Mouse (Mus musculus): ENCODE measurements around the gene Ednrb.
"Not testable (repeated sequence)": the region's sequence is repeated elsewhere in the genome, so short reads cannot be mapped to it uniquely, and the experiment has no call there.

Gene Ednrb

GRCm38 (mm10) chr14:103825934-103826333 is 18.3 kb downstream of the Ednrb start:
- intact Hi-C loops (cut with DNase I): no loop called here

- intact Hi-C loops (cut with DNase I): no loop called here
Observed at GRCm38 (mm10) chr14:103823501-103823900, 20.7 kb downstream of the Ednrb start.

- intact Hi-C loops (cut with DNase I): no loop called here
Observed at GRCm38 (mm10) chr14:103822590-103822989, 21.6 kb downstream of the Ednrb start.

- intact Hi-C loops (cut with DNase I): no loop called here
Observed at GRCm38 (mm10) chr14:103816637-103817308, 27.4 kb downstream of the Ednrb start.

GRCm38 (mm10) chr14:103815542-103815941 is 28.7 kb downstream of the Ednrb start:
- intact Hi-C loops (cut with DNase I): no loop called here

GRCm38 (mm10) chr14:103814015-103814691 is 30.0 kb downstream of the Ednrb start:
- intact Hi-C loops (cut with DNase I): no loop called here

- intact Hi-C loops (cut with DNase I): no loop called here
Observed at GRCm38 (mm10) chr14:103813246-103813645, 31.0 kb downstream of the Ednrb start.

- intact Hi-C loops (cut with DNase I): no loop called here
Observed at GRCm38 (mm10) chr14:103811291-103811690, 32.9 kb downstream of the Ednrb start.

GRCm38 (mm10) chr14:103803907-103804659 is 40.1 kb downstream of the Ednrb start:
- intact Hi-C loops (cut with DNase I): no loop called here

- intact Hi-C loops (cut with DNase I): no loop called here
Observed at GRCm38 (mm10) chr14:103797123-103797522, 47.1 kb downstream of the Ednrb start.

GRCm38 (mm10) chr14:103795591-103795990 is 48.6 kb downstream of the Ednrb start:
- intact Hi-C loops (cut with DNase I): no loop called here

- intact Hi-C loops (cut with DNase I): no loop called here
Observed at GRCm38 (mm10) chr14:103793409-103793808, 50.8 kb downstream of the Ednrb start.

GRCm38 (mm10) chr14:103792726-103793125 is 51.5 kb downstream of the Ednrb start:
- intact Hi-C loops (cut with DNase I): no loop called here

- intact Hi-C loops (cut with DNase I): loop anchor here (5.0 kb wide), 1 partner anchor 240 kb away; no protein-coding TSS in a partner anchor
Observed at GRCm38 (mm10) chr14:103787547-103787946, 56.7 kb downstream of the Ednrb start.

- intact Hi-C loops (cut with DNase I): loop anchor here (5.0 kb wide), 1 partner anchor 242 kb away; no protein-coding TSS in a partner anchor
Observed at GRCm38 (mm10) chr14:103785096-103785965, 58.9 kb downstream of the Ednrb start.

- intact Hi-C loops (cut with DNase I): not testable (repeated sequence)
Observed at GRCm38 (mm10) chr14:103780336-103780735, 63.9 kb downstream of the Ednrb start.

- intact Hi-C loops (cut with DNase I): no loop called here
Observed at GRCm38 (mm10) chr14:103779276-103779675, 64.9 kb downstream of the Ednrb start.

GRCm38 (mm10) chr14:103778533-103779151 is 65.6 kb downstream of the Ednrb start:
- intact Hi-C loops (cut with DNase I): no loop called here

GRCm38 (mm10) chr14:103778009-103778431 is 66.2 kb downstream of the Ednrb start:
- intact Hi-C loops (cut with DNase I): no loop called here

- intact Hi-C loops (cut with DNase I): no loop called here
Observed at GRCm38 (mm10) chr14:103777386-103777785, 66.8 kb downstream of the Ednrb start.

Measured in adrenal gland (tissue).